Comparison of ENCODE assay signal across 8 mouse cellular contexts in genomic region chr7:112786556-112787225, GRCm38 (mm10).
A peak's percentile ranks its signal among the peaks of the same experiment; 100 is the strongest.
DNase-seq lines count a peak whose midpoint lies in the region; ATAC-seq and TF ChIP-seq lines count a peak whose summit lies in the region.

No protein-coding gene starts in this region.

- 12% methylated on average over 7 of the region's 7 CpGs for WGBS in forebrain, postnatal 0 days
- 30% methylated on average over 7 of the region's 7 CpGs for WGBS in liver, embryonic 16.5 days (ENCODE audit: insufficient replicate concordance)

- no peaks in the 10 kb centered on the region for H3K9me3 ChIP-seq in forebrain, postnatal 0 days (ENCODE audit: low read length)
- H3K9me3 ChIP-seq in liver, embryonic 16.5 days (replicated peaks; ENCODE audit: control insufficient read depth, low read length) = no peaks in the 10 kb centered on the region

- DNase-seq in gastrocnemius, adult 2 months = peak; percentile 64
- DNase-seq in gastrocnemius, postnatal 14 days = no peak
- DNase-seq in NIH3T3 (ENCODE audit: low read depth) = peak; percentile 88
- DNase-seq in forebrain, postnatal 0 days = peak; percentile 50
- no peak for DNase-seq in natural killer cell, adult 2 months (ENCODE audit: low spot score in 2 of 2)
- DNase-seq in cerebellum, adult 9-11 months = no peak
- DNase-seq in frontal cortex, adult 2 months (ENCODE audit: extremely low spot score in 1 of 2, low spot score in 1 of 2) = no peak

- 0 out of 2 replicates have a peak, but pooled peaks have one; percentile 20 for ATAC-seq in forebrain, postnatal 0 days
- peak; percentile 47; the same call in 1 of the 2 replicates for ATAC-seq in liver, embryonic 16.5 days (ENCODE audit: low read depth)

- no peaks in the 10 kb centered on the region for H3K36me3 ChIP-seq in forebrain, postnatal 0 days (ENCODE audit: insufficient read depth)
- no peaks in the 10 kb centered on the region for H3K36me3 ChIP-seq in liver, embryonic 16.5 days (ENCODE audit: control insufficient read depth, insufficient read depth)

- H3K4me2 ChIP-seq in forebrain, postnatal 0 days (ENCODE audit: low read depth) = no peak overlapping the region
- H3K4me2 ChIP-seq in liver, embryonic 16.5 days (ENCODE audit: low read depth, low read length) = no peak overlapping the region

- no peak for TF ChIP-seq CTCF in gastrocnemius, adult 2 months (IDR thresholded peaks at IDR 0.05)
- no peak for TF ChIP-seq CTCF in forebrain, postnatal 0 days (IDR thresholded peaks at IDR 0.05; ENCODE audit: low read depth)

- no peak overlapping the region for H3K9ac ChIP-seq in forebrain, postnatal 0 days
- no peak overlapping the region for H3K9ac ChIP-seq in liver, embryonic 16.5 days (ENCODE audit: low read depth, low read length)

- intact Hi-C loops in gastrocnemius, adult 2 months (cut with DNase I) = loop anchor here (5.0 kb wide), 1 partner anchor 81 kb away; no protein-coding TSS in a partner anchor
- intact Hi-C loops in gastrocnemius, postnatal 14 days (cut with DNase I; ENCODE audit: low total_unique reads) = no loop called here

- H3K27ac ChIP-seq in gastrocnemius, adult 2 months = peak overlapping the region; percentile 78
- peak overlapping the region; percentile 57; the same call in 1 of the 2 replicates for H3K27ac ChIP-seq in forebrain, postnatal 0 days (ENCODE audit: low read depth, low read length)
- no peak overlapping the region for H3K27ac ChIP-seq in liver, embryonic 16.5 days (ENCODE audit: low read length)

- no peaks in the 10 kb centered on the region for H3K27me3 ChIP-seq in forebrain, postnatal 0 days (ENCODE audit: insufficient read depth, low read length)
- H3K27me3 ChIP-seq in liver, embryonic 16.5 days (ENCODE audit: control insufficient read depth, insufficient read depth, low read depth, low read length) = no peaks in the 10 kb centered on the region

- peaks cover 21% of the 10 kb centered on the region for H3K4me1 ChIP-seq in forebrain, postnatal 0 days (ENCODE audit: insufficient read depth)
- H3K4me1 ChIP-seq in liver, embryonic 16.5 days (ENCODE audit: control insufficient read depth, low read depth, low read length) = peaks cover 3% of the 10 kb centered on the region

- H3K4me3 ChIP-seq in gastrocnemius, adult 2 months = no peak overlapping the region; the same call in 1 of the 2 replicates
- no peak overlapping the region for H3K4me3 ChIP-seq in forebrain, postnatal 0 days (ENCODE audit: low read depth, low read length)
- H3K4me3 ChIP-seq in liver, embryonic 16.5 days (ENCODE audit: low read depth, low read length) = no peak overlapping the region

Comparison
In these comparisons a context has a peak if more than half of its experiments do, and no peak if none do; other contexts are left out.
1. DNase-seq: peak in gastrocnemius, adult 2 months (single experiment), NIH3T3 (single experiment) and forebrain, postnatal 0 days (single experiment); none in gastrocnemius, postnatal 14 days (single experiment), natural killer cell, adult 2 months (0 of 2), cerebellum, adult 9-11 months (single experiment) and frontal cortex, adult 2 months (0 of 2).